ENCODE assay signal across 23 mouse cellular contexts in the genomic region with DNA sequence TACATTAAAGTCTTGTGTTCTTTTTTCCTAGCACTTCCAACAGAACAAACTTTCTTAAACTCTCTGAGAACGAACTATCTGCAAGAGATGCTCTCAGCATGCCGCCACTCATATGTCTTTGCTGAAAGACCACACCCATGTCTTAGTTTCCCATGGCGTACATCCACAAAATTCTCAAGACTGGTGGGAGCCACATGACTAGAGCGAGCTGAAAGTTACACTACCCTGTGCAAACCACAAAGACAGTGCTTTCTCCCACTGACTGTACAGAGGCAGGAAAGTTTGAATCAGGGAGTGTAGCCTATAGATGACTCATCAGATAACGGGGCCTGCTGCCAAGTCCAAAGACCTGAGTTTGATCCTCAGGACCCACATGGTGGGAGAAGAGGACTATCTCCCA.
DNase-seq lines count a peak whose midpoint lies in the region; ATAC-seq and TF ChIP-seq lines count a peak whose summit lies in the region.
"Had no signal": no experiment of that assay in that cellular context is flagged by ENCODE, and none has a peak within 500 bp of the region (broad histone marks: within the 10 kb centered on the region; RNA-seq: fewer than 3 reads in every experiment).

No protein-coding gene starts in this region.

- H3K27me3 ChIP-seq in C2C12 (ENCODE audit: control insufficient read depth, insufficient read depth, insufficient read length) = no peaks in the 10 kb centered on the region
- H3K27me3 ChIP-seq in embryonic facial prominence, embryonic 15.5 days = no peaks in the 10 kb centered on the region
- no peaks in the 10 kb centered on the region for H3K27me3 ChIP-seq in midbrain, embryonic 16.5 days (ENCODE audit: control insufficient read depth, insufficient read depth, low read depth, low read length)
- H3K27me3 ChIP-seq in hindbrain, embryonic 11.5 days (ENCODE audit: control insufficient read depth, insufficient read depth, low read length) = no peaks in the 10 kb centered on the region
- H3K27me3 ChIP-seq: embryonic facial prominence, embryonic 13.5 days; heart, embryonic 15.5 days; hindbrain, embryonic 15.5 days had no signal

- no peaks in the 10 kb centered on the region for H3K79me2 ChIP-seq in C2C12 (ENCODE audit: control insufficient read depth, insufficient read depth)

- H3K4me3 ChIP-seq in C2C12 (ENCODE audit: insufficient read depth, poor library complexity, severe bottlenecking) = no peak overlapping the region
- no peak overlapping the region for H3K4me3 ChIP-seq in embryonic facial prominence, embryonic 15.5 days (replicated peaks)
- no peak overlapping the region for H3K4me3 ChIP-seq in midbrain, embryonic 16.5 days (ENCODE audit: low read depth, low read length)
- no peak overlapping the region for H3K4me3 ChIP-seq in hindbrain, embryonic 11.5 days (ENCODE audit: low read depth, low read length)
- H3K4me3 ChIP-seq: embryonic facial prominence, embryonic 13.5 days; forebrain, embryonic 12.5 days; heart, adult 2 months; heart, embryonic 15.5 days; hindbrain, embryonic 10.5 days; hindbrain, embryonic 15.5 days had no signal

- H3K9ac ChIP-seq in embryonic facial prominence, embryonic 15.5 days = no peak overlapping the region
- H3K9ac ChIP-seq in midbrain, embryonic 16.5 days (ENCODE audit: low read depth, low read length) = no peak overlapping the region
- H3K9ac ChIP-seq in hindbrain, embryonic 11.5 days (ENCODE audit: low read depth, low read length) = no peak overlapping the region
- H3K9ac ChIP-seq: embryonic facial prominence, embryonic 13.5 days; forebrain, embryonic 12.5 days; heart, embryonic 15.5 days; hindbrain, embryonic 15.5 days had no signal

- no peak overlapping the region for H3K4me2 ChIP-seq in embryonic facial prominence, embryonic 15.5 days (replicated peaks)
- H3K4me2 ChIP-seq in midbrain, embryonic 16.5 days (ENCODE audit: low read length) = no peak overlapping the region
- H3K4me2 ChIP-seq in hindbrain, embryonic 11.5 days (replicated peaks; ENCODE audit: low read depth, low read length) = no peak overlapping the region
- H3K4me2 ChIP-seq: embryonic facial prominence, embryonic 13.5 days; forebrain, embryonic 12.5 days; heart, embryonic 11.5 days; heart, embryonic 15.5 days; hindbrain, embryonic 15.5 days had no signal

- H3K36me3 ChIP-seq in C2C12 (ENCODE audit: control insufficient read depth, insufficient read depth) = no peaks in the 10 kb centered on the region
- no peaks in the 10 kb centered on the region for H3K36me3 ChIP-seq in embryonic facial prominence, embryonic 15.5 days
- no peaks in the 10 kb centered on the region for H3K36me3 ChIP-seq in midbrain, embryonic 16.5 days (ENCODE audit: control insufficient read depth, insufficient read depth, low read length)
- no peaks in the 10 kb centered on the region for H3K36me3 ChIP-seq in hindbrain, embryonic 11.5 days (ENCODE audit: control insufficient read depth, insufficient read depth, low read length)
- H3K36me3 ChIP-seq: embryonic facial prominence, embryonic 13.5 days; forebrain, embryonic 12.5 days; heart, embryonic 15.5 days; hindbrain, embryonic 10.5 days; hindbrain, embryonic 15.5 days had no signal

- no peaks in the 10 kb centered on the region for H3K9me3 ChIP-seq in embryonic facial prominence, embryonic 15.5 days (replicated peaks)
- no peaks in the 10 kb centered on the region for H3K9me3 ChIP-seq in midbrain, embryonic 16.5 days (replicated peaks; ENCODE audit: control insufficient read depth, low read length, poor library complexity, severe bottlenecking)
- H3K9me3 ChIP-seq in hindbrain, embryonic 11.5 days (ENCODE audit: control insufficient read depth, low read length) = no peaks in the 10 kb centered on the region
- H3K9me3 ChIP-seq: embryonic facial prominence, embryonic 13.5 days; forebrain, embryonic 12.5 days; heart, embryonic 15.5 days; hindbrain, embryonic 10.5 days; hindbrain, embryonic 15.5 days had no signal

- H3K79me3 ChIP-seq in C2C12 (ENCODE audit: low read depth) = no peaks in the 10 kb centered on the region

- H3ac ChIP-seq in C2C12 (ENCODE audit: control insufficient read depth, insufficient read length, low read depth) = no peak overlapping the region

- H3K4me1 ChIP-seq in embryonic facial prominence, embryonic 15.5 days = no peaks in the 10 kb centered on the region
- H3K4me1 ChIP-seq in midbrain, embryonic 16.5 days (ENCODE audit: control insufficient read depth, insufficient read depth, low read length) = no peaks in the 10 kb centered on the region
- no peaks in the 10 kb centered on the region for H3K4me1 ChIP-seq in hindbrain, embryonic 11.5 days (replicated peaks; ENCODE audit: control insufficient read depth, insufficient read depth, low read length)
- H3K4me1 ChIP-seq: embryonic facial prominence, embryonic 13.5 days; forebrain, embryonic 12.5 days; heart, embryonic 15.5 days; hindbrain, embryonic 10.5 days; hindbrain, embryonic 15.5 days had no signal

- no peak for TF ChIP-seq CTCF in C2C12 (IDR thresholded peaks at IDR 0.05; ENCODE audit: control insufficient read depth, insufficient read depth, insufficient read length)

- WGBS in embryonic facial prominence, embryonic 15.5 days = 83% methylated on average over 5 of the region's 5 CpGs
- 93% methylated on average over 5 of the region's 5 CpGs for WGBS in midbrain, embryonic 16.5 days
- WGBS in hindbrain, embryonic 11.5 days = 92% methylated on average over 5 of the region's 5 CpGs

- ATAC-seq in embryonic facial prominence, embryonic 15.5 days (ENCODE audit: insufficient number of reproducible peaks, low FRiP score, low TSS enrichment, low read depth) = 0 out of 2 replicates have a peak, but pooled peaks have one; percentile 29
- no peak for ATAC-seq in midbrain, embryonic 16.5 days
- ATAC-seq in hindbrain, embryonic 11.5 days (ENCODE audit: low FRiP score) = no peak
- ATAC-seq: forebrain, embryonic 16.5 days; inflammation-experienced regulatory T-cells, adult 6 months had no signal

- DNase-seq in heart, adult 11 months = peak; percentile 48
- no peak for DNase-seq in heart, postnatal 4 days
- no peak for DNase-seq in hindbrain, embryonic 11.5 days (ENCODE audit: low spot score)
- DNase-seq: adrenal gland, adult 8-10 months; B cell, adult 2 months; cerebellum, adult 11-12 months; cerebellum, adult 9-10 months; cerebellum, postnatal 25 days; gastrocnemius, postnatal 10 days; heart, adult 2 months; heart, postnatal 14 days; kidney, adult 8-10 months had no signal

- no peak overlapping the region for H3K27ac ChIP-seq in embryonic facial prominence, embryonic 15.5 days (replicated peaks)
- H3K27ac ChIP-seq in midbrain, embryonic 16.5 days (ENCODE audit: low read length) = no peak overlapping the region
- H3K27ac ChIP-seq in hindbrain, embryonic 11.5 days (ENCODE audit: low read depth, low read length) = no peak overlapping the region
- H3K27ac ChIP-seq: embryonic facial prominence, embryonic 13.5 days; forebrain, embryonic 12.5 days; heart, adult 2 months; heart, embryonic 15.5 days; hindbrain, embryonic 10.5 days; hindbrain, embryonic 15.5 days had no signal

TF ChIP-seq in C2C12, 6 proteins besides CTCF, POLR2A, EP300 and RAD21:
- TF ChIP-seq USF1 (IDR thresholded peaks at IDR 0.05; ENCODE audit: low read depth) = peak; percentile 43
- TF ChIP-seq FOSL1 (IDR thresholded peaks at IDR 0.05; ENCODE audit: insufficient read depth, low read length, poor library complexity, severe bottlenecking) = no peak
- TF ChIP-seq MAX (IDR thresholded peaks at IDR 0.05) = no peak
- no peak for TF ChIP-seq MYOD1 (IDR thresholded peaks at IDR 0.05; ENCODE audit: control insufficient read depth, insufficient read length, low read depth)
- TF ChIP-seq MYOG (IDR thresholded peaks at IDR 0.05; ENCODE audit: control insufficient read depth, extremely low read depth, insufficient read length) = no peak
